Mouse (Mus musculus): ENCODE results near the gene Anks3.
A peak's percentile ranks its signal among the peaks of the same experiment; 100 is the strongest.

GRCm38 (mm10) chr16:4963797-4964709 lies at the start of gene Anks3:
- TF ChIP-seq POLR2A (IDR thresholded peaks at IDR 0.05; ENCODE audit: control insufficient read depth in 1 of 2, insufficient read depth in 1 of 2, low read depth in 1 of 2, low read length in 2 of 2, poor library complexity in 1 of 2) (peak; percentile 74 to 92), TAL1 (IDR thresholded peaks at IDR 0.05; ENCODE audit: low read length) (no peak), CTCF (IDR thresholded peaks at IDR 0.05 in 2 of 3, conservative IDR thresholded peaks at IDR 0.05 in 1 of 3; ENCODE audit: control insufficient read depth in 1 of 3, insufficient read depth in 1 of 3, low read depth in 2 of 3, low read length in 3 of 3, poor library complexity in 1 of 3, severe bottlenecking in 1 of 3) (no peak), RAD21 (IDR thresholded peaks at IDR 0.05; ENCODE audit: low read depth, low read length) (no peak), HCFC1 (IDR thresholded peaks at IDR 0.05; ENCODE audit: low read depth, low read length) (peak; percentile 93), KAT2A (conservative IDR thresholded peaks at IDR 0.05; ENCODE audit: low read depth, low read length) (no peak; the same call in 1 of the 2 replicates), GATA1 (IDR thresholded peaks at IDR 0.05; ENCODE audit: low read depth, low read length) (no peak), USF1 (IDR thresholded peaks at IDR 0.05; ENCODE audit: low read depth, low read length) (peak; percentile 46; the same call in 1 of the 2 replicates), SMC3 (IDR thresholded peaks at IDR 0.05; ENCODE audit: low read depth, low read length) (no peak), SIN3A (IDR thresholded peaks at IDR 0.05; ENCODE audit: low read length) (peak; percentile 97), USF2 (IDR thresholded peaks at IDR 0.05; ENCODE audit: borderline replicate concordance in 1 of 2, insufficient read depth in 1 of 2, low read depth in 1 of 2, low read length in 2 of 2) (no peak), ZNF384 (IDR thresholded peaks at IDR 0.05; ENCODE audit: low read depth, low read length) (no peak), ZC3H11A (IDR thresholded peaks at IDR 0.05; ENCODE audit: low read depth, low read length) (no peak), EP300 (IDR thresholded peaks at IDR 0.05; ENCODE audit: low read depth in 1 of 2, low read length in 2 of 2) (no peak)
